Mouse (Mus musculus): ENCODE results near the gene Zfp219.

GRCm38 (mm10) chr14:51983251-51983650 is 37.3 kb downstream of the Zfp219 start:
- TF ChIP-seq POLR2A (IDR thresholded peaks at IDR 0.05; ENCODE audit: low read depth, low read length) (no peak), CTCF (IDR thresholded peaks at IDR 0.05; ENCODE audit: extremely low read depth, insufficient read depth, insufficient read length, insufficient replicate concordance) (no peak)
